Mouse (Mus musculus): ENCODE data around the gene Nupl2. TPM values are rescaled to one million over a fixed set of nuclear protein-coding genes. Genes with fewer than 3 reads are reported as not detected.

Nupl2 gene
- polyA plus RNA-seq, 1 experiment from 2014 or later, result 19.4 TPM

- H3K4me2 ChIP-seq (replicated peaks), result no peak overlapping the region
- H3K27me3 ChIP-seq (replicated peaks), result no peaks in the 10 kb centered on the region
- H3K9ac ChIP-seq, result no peak overlapping the region
- no peak overlapping the region for H3K4me3 ChIP-seq
- WGBS, result 94% methylated on average over 16 of the region's 16 CpGs
- no peak for ATAC-seq (ENCODE audit: low FRiP score, low read depth)
- peaks cover 65% of the 10 kb centered on the region for H3K36me3 ChIP-seq
- 0 out of 2 replicates have a peak, but pooled peaks cover 7% of the 10 kb centered on the region for H3K9me3 ChIP-seq
- H3K27ac ChIP-seq, result no peak overlapping the region
- H3K4me1 ChIP-seq, result no peaks in the 10 kb centered on the region
Measured at GRCm38 (mm10) chr5:24181514-24182295, 16.9 kb downstream of the Nupl2 start.

GRCm38 (mm10) chr5:24182296-24182734 is 17.6 kb downstream of the Nupl2 start:
- peaks cover 62% of the 10 kb centered on the region for H3K36me3 ChIP-seq
- H3K27ac ChIP-seq, result no peak overlapping the region
- H3K27me3 ChIP-seq (replicated peaks), result no peaks in the 10 kb centered on the region
- H3K9ac ChIP-seq, result no peak overlapping the region
- H3K4me1 ChIP-seq, result no peaks in the 10 kb centered on the region
- 93% methylated on average over 9 of the region's 9 CpGs for WGBS
- no peak overlapping the region for H3K4me2 ChIP-seq (replicated peaks)
- no peak for ATAC-seq (ENCODE audit: low FRiP score, low read depth)
- no peak overlapping the region for H3K4me3 ChIP-seq
- H3K9me3 ChIP-seq, result 0 out of 2 replicates have a peak, but pooled peaks cover 7% of the 10 kb centered on the region

- Histone ChIP-seq H3K27ac (no peak overlapping the region), H3K27me3 (replicated peaks) (no peaks in the 10 kb centered on the region), H3K4me3 (no peak overlapping the region), H3K36me3 (peaks cover 55% of the 10 kb centered on the region), H3K9me3 (0 out of 2 replicates have a peak, but pooled peaks cover 7% of the 10 kb centered on the region), H3K4me2 (replicated peaks) (no peak overlapping the region), H3K4me1 (no peaks in the 10 kb centered on the region), H3K9ac (no peak overlapping the region)
- no peak for ATAC-seq (ENCODE audit: low FRiP score, low read depth)
- 93% methylated on average over 6 of the region's 6 CpGs for WGBS
Measured at GRCm38 (mm10) chr5:24183096-24183495, 18.3 kb downstream of the Nupl2 start.

GRCm38 (mm10) chr5:24184011-24184410 is 19.2 kb downstream of the Nupl2 start:
- no peak overlapping the region for H3K27ac ChIP-seq
- peaks cover 49% of the 10 kb centered on the region for H3K36me3 ChIP-seq
- no peak for ATAC-seq (ENCODE audit: low FRiP score, low read depth)
- H3K4me3 ChIP-seq, result no peak overlapping the region
- no peak overlapping the region for H3K4me2 ChIP-seq (replicated peaks)
- H3K4me1 ChIP-seq, result no peaks in the 10 kb centered on the region
- 0 out of 2 replicates have a peak, but pooled peaks cover 7% of the 10 kb centered on the region for H3K9me3 ChIP-seq
- no peak overlapping the region for H3K9ac ChIP-seq
- 92% methylated on average over 5 of the region's 5 CpGs for WGBS
- H3K27me3 ChIP-seq (replicated peaks), result no peaks in the 10 kb centered on the region

- Histone ChIP-seq H3K36me3 (peaks cover 22% of the 10 kb centered on the region; the same call in 1 of the 2 replicates), H3K9me3 (0 out of 2 replicates have a peak, but pooled peaks cover 7% of the 10 kb centered on the region), H3K4me2 (replicated peaks) (no peak overlapping the region), H3K4me3 (no peak overlapping the region), H3K27me3 (replicated peaks) (no peaks in the 10 kb centered on the region), H3K9ac (no peak overlapping the region), H3K27ac (no peak overlapping the region), H3K4me1 (no peaks in the 10 kb centered on the region)
- no peak for ATAC-seq (ENCODE audit: low FRiP score, low read depth)
- WGBS, result 75% methylated on average over 4 of the region's 4 CpGs
Measured at GRCm38 (mm10) chr5:24188476-24188875, 23.7 kb downstream of the Nupl2 start.

- Histone ChIP-seq H3K4me1 (no peaks in the 10 kb centered on the region), H3K4me2 (replicated peaks) (no peak overlapping the region), H3K9ac (no peak overlapping the region), H3K36me3 (no peaks in the 10 kb centered on the region), H3K27ac (no peak overlapping the region), H3K27me3 (replicated peaks) (no peaks in the 10 kb centered on the region), H3K4me3 (no peak overlapping the region), H3K9me3 (no peaks in the 10 kb centered on the region)
- no peak for ATAC-seq (ENCODE audit: low FRiP score, low read depth)
- 85% methylated on average over 2 of the region's 2 CpGs for WGBS
Measured at GRCm38 (mm10) chr5:24191821-24192220, 27.1 kb downstream of the Nupl2 start.

- Histone ChIP-seq H3K4me3 (no peak overlapping the region), H3K9me3 (no peaks in the 10 kb centered on the region), H3K4me1 (no peaks in the 10 kb centered on the region), H3K27ac (no peak overlapping the region), H3K27me3 (replicated peaks) (no peaks in the 10 kb centered on the region), H3K4me2 (replicated peaks) (no peak overlapping the region), H3K9ac (no peak overlapping the region), H3K36me3 (no peaks in the 10 kb centered on the region)
- ATAC-seq (ENCODE audit: low FRiP score, low read depth), result no peak
- 84% methylated on average over 4 of the region's 4 CpGs for WGBS
Measured at GRCm38 (mm10) chr5:24201006-24201405, 36.2 kb downstream of the Nupl2 start.

- Histone ChIP-seq H3K4me3 (no peak overlapping the region), H3K27ac (no peak overlapping the region), H3K27me3 (replicated peaks) (no peaks in the 10 kb centered on the region), H3K4me1 (no peaks in the 10 kb centered on the region), H3K9me3 (no peaks in the 10 kb centered on the region), H3K36me3 (no peaks in the 10 kb centered on the region), H3K9ac (no peak overlapping the region), H3K4me2 (replicated peaks) (no peak overlapping the region)
- WGBS, result 76% methylated on average over 5 of the region's 5 CpGs
- no peak for ATAC-seq (ENCODE audit: low FRiP score, low read depth)
Measured at GRCm38 (mm10) chr5:24202492-24202891, 37.7 kb downstream of the Nupl2 start.

GRCm38 (mm10) chr5:24203266-24203665 is 38.5 kb downstream of the Nupl2 start:
- ATAC-seq (ENCODE audit: low FRiP score, low read depth), result no peak
- no peaks in the 10 kb centered on the region for H3K9me3 ChIP-seq
- H3K27me3 ChIP-seq (replicated peaks), result no peaks in the 10 kb centered on the region
- WGBS, result 84% methylated on average over 5 of the region's 5 CpGs
- no peaks in the 10 kb centered on the region for H3K36me3 ChIP-seq
- H3K9ac ChIP-seq, result no peak overlapping the region
- no peak overlapping the region for H3K27ac ChIP-seq
- no peak overlapping the region for H3K4me2 ChIP-seq (replicated peaks)
- H3K4me3 ChIP-seq, result no peak overlapping the region
- H3K4me1 ChIP-seq, result no peaks in the 10 kb centered on the region

- no peaks in the 10 kb centered on the region for H3K36me3 ChIP-seq
- WGBS, result 77% methylated on average over 10 of the region's 10 CpGs
- no peak overlapping the region for H3K4me3 ChIP-seq
Measured at GRCm38 (mm10) chr5:24207965-24208364, 43.2 kb downstream of the Nupl2 start.

GRCm38 (mm10) chr5:24208505-24208904 is 43.7 kb downstream of the Nupl2 start:
- Histone ChIP-seq H3K36me3 (no peaks in the 10 kb centered on the region), H3K4me1 (no peaks in the 10 kb centered on the region), H3K9me3 (no peaks in the 10 kb centered on the region), H3K27me3 (replicated peaks) (no peaks in the 10 kb centered on the region), H3K27ac (no peak overlapping the region), H3K4me3 (no peak overlapping the region), H3K9ac (no peak overlapping the region), H3K4me2 (replicated peaks) (no peak overlapping the region)
- 90% methylated on average over 5 of the region's 5 CpGs for WGBS
- no peak for ATAC-seq (ENCODE audit: low FRiP score, low read depth)

More at GRCm38 (mm10) chr5:24207965-24208364, 43.2 kb downstream of the Nupl2 start:
- ATAC-seq (ENCODE audit: low FRiP score, low read depth), result no peak
- Histone ChIP-seq H3K27ac (no peak overlapping the region), H3K9me3 (no peaks in the 10 kb centered on the region), H3K4me2 (replicated peaks) (no peak overlapping the region), H3K9ac (no peak overlapping the region), H3K4me1 (no peaks in the 10 kb centered on the region), H3K27me3 (replicated peaks) (no peaks in the 10 kb centered on the region)

- Histone ChIP-seq H3K4me1 (no peaks in the 10 kb centered on the region), H3K9me3 (no peaks in the 10 kb centered on the region), H3K4me2 (replicated peaks) (no peak overlapping the region), H3K36me3 (no peaks in the 10 kb centered on the region), H3K27ac (no peak overlapping the region), H3K4me3 (no peak overlapping the region), H3K9ac (no peak overlapping the region), H3K27me3 (replicated peaks) (0 out of 2 replicates have a peak, but pooled peaks cover 3% of the 10 kb centered on the region)
- no peak for ATAC-seq (ENCODE audit: low FRiP score, low read depth)
- WGBS, result 67% methylated on average over 3 of the region's 3 CpGs
Measured at GRCm38 (mm10) chr5:24213861-24214546, 49.2 kb downstream of the Nupl2 start.

All from neural tube, embryonic 12.5 days (tissue).